ENCODE assay signal across 20 mouse cellular contexts in the genomic region with DNA sequence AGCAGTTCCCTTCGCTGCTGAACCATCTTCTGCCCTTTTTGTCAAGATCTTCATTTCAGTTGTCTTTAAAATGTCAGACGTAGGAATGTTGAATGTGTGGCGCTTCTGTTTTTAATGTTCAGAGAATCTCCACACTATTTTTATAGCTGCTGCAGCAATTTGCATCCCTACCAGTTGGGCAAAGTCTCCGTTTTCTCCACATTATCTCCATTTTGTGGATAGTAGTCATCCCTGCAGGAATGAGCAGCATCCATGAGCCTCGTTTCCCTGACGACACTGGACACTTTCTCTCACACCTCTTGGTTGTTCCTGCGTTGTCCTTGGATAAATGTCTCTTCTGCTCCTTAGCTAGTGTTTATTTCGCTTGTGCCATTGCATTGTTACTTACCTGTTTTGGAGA. TPM values are rescaled to one million over a fixed set of nuclear protein-coding genes. Genes with fewer than 3 reads are reported as not detected.
DNase-seq lines count a peak whose midpoint lies in the region.
"Had no signal": no experiment of that assay in that cellular context is flagged by ENCODE, and none has a peak within 500 bp of the region (broad histone marks: within the 10 kb centered on the region; RNA-seq: fewer than 3 reads in every experiment).

No protein-coding gene starts in this region.

- intact Hi-C loops in left cerebral cortex, postnatal 14 days (cut with DNase I), result no loop called here

- DNase-seq in heart, adult 11 months, result peak; percentile 31
- no peak for DNase-seq in heart, adult 18-20 months
- DNase-seq in left cerebral cortex, postnatal 14 days (ENCODE audit: low spot score in 2 of 2), result peak; percentile 24 to 55
- no peak for DNase-seq in left cerebral cortex, adult 8-10 months (ENCODE audit: low spot score in 2 of 2)
- peak; percentile 53 for DNase-seq in brain, adult 2 months (ENCODE audit: low read depth, low spot score)
- peak; percentile 32 for DNase-seq in telencephalon, adult 2 months (ENCODE audit: low read depth, low spot score)
- DNase-seq in kidney, postnatal 36 days, result no peak
- DNase-seq: adrenal gland, postnatal 10 days; adrenal gland, postnatal 36 days; B cell, adult 2 months; cerebellum, adult 11 months; cerebellum, adult 2 months; cerebellum, adult 9-11 months; cerebellum, postnatal 25 days; embryo, embryonic 11 days; gastrocnemius, adult 2 months; gastrocnemius, postnatal 14 days; heart, adult 2 months; heart, postnatal 14 days; heart, postnatal 4 days had no signal

RNA-seq across cellular contexts. Expression of gene Mob4, which starts 27.8 kb away (rescaled TPM):
- total RNA-seq in heart, adult 18-20 months (2021), result 10 to 100 TPM; 29.4 to 33.9 TPM
- total RNA-seq in left cerebral cortex, postnatal 14 days (2021), result 10 to 100 TPM; 62.8 to 67.1 TPM
- total RNA-seq in left cerebral cortex, adult 8-10 months (2022), result 10 to 100 TPM; 48.5 to 59.6 (median 49.8) TPM

Comparison
In these comparisons a context has a peak if more than half of its experiments do, and no peak if none do; other contexts are left out.
1. DNase-seq: peak in heart, adult 11 months (single experiment), left cerebral cortex, postnatal 14 days (2 of 2), brain, adult 2 months (single experiment) and telencephalon, adult 2 months (single experiment); none in heart, adult 18-20 months (0 of 2), left cerebral cortex, adult 8-10 months (0 of 2) and kidney, postnatal 36 days (0 of 2).